Mouse (Mus musculus) mouse trophoblast stem cell (cell line): ENCODE results near the gene Camkk2.

Experiments used
- in situ Hi-C, 2 experiments: fragments of 300-500 bp; cut with MseI, MboI; formaldehyde crosslinking; loops; 2 replicates in 1 of 2; 3 replicates in 1 of 2; pipeline ENCODE4 v1.15.1; 2025

The Camkk2 gene

GRCm38 (mm10) chr5:122736761-122737160 is 42.4 kb downstream of the Camkk2 start:
- in situ Hi-C loops: no loop called here

GRCm38 (mm10) chr5:122735853-122736252 is 43.4 kb downstream of the Camkk2 start:
- in situ Hi-C loops: no loop called here

- in situ Hi-C loops: no loop called here
Observed at GRCm38 (mm10) chr5:122733881-122734280, 45.3 kb downstream of the Camkk2 start.

GRCm38 (mm10) chr5:122731991-122732673 is 47.1 kb downstream of the Camkk2 start:
- in situ Hi-C loops: no loop called here

GRCm38 (mm10) chr5:122731321-122731720 is 47.9 kb downstream of the Camkk2 start:
- in situ Hi-C loops: no loop called here

GRCm38 (mm10) chr5:122730776-122731175 is 48.4 kb downstream of the Camkk2 start:
- in situ Hi-C loops: no loop called here

- in situ Hi-C loops: no loop called here
Observed at GRCm38 (mm10) chr5:122727096-122727495, 52.1 kb downstream of the Camkk2 start.

GRCm38 (mm10) chr5:122726595-122726994 is 52.6 kb downstream of the Camkk2 start:
- in situ Hi-C loops: no loop called here

- in situ Hi-C loops: no loop called here
Observed at GRCm38 (mm10) chr5:122726068-122726467, 53.1 kb downstream of the Camkk2 start.

- in situ Hi-C loops: no loop called here
Observed at GRCm38 (mm10) chr5:122725453-122725852, 53.8 kb downstream of the Camkk2 start.

- in situ Hi-C loops: no loop called here
Observed at GRCm38 (mm10) chr5:122719168-122719567, 60.0 kb downstream of the Camkk2 start.

- in situ Hi-C loops: no loop called here
Observed at GRCm38 (mm10) chr5:122718400-122718799, 60.8 kb downstream of the Camkk2 start.

GRCm38 (mm10) chr5:122716793-122717192 is 62.4 kb downstream of the Camkk2 start:
- in situ Hi-C loops: no loop called here

GRCm38 (mm10) chr5:122715723-122716122 is 63.5 kb downstream of the Camkk2 start:
- in situ Hi-C loops: no loop called here

GRCm38 (mm10) chr5:122708819-122709218 is 70.4 kb downstream of the Camkk2 start:
- in situ Hi-C loops: no loop called here

GRCm38 (mm10) chr5:122707276-122708181 is 71.7 kb downstream of the Camkk2 start, which contains the start of gene P2rx4:
Gene P2rx4 (plus strand): TSS chr5:122707544.
- in situ Hi-C loops: no loop called here

- in situ Hi-C loops: no loop called here
Observed at GRCm38 (mm10) chr5:122706917-122707275, 72.3 kb downstream of the Camkk2 start.

GRCm38 (mm10) chr5:122705174-122705573 is 74.0 kb downstream of the Camkk2 start:
- in situ Hi-C loops: no loop called here

- in situ Hi-C loops: no loop called here
Observed at GRCm38 (mm10) chr5:122704571-122704970, 74.6 kb downstream of the Camkk2 start.

GRCm38 (mm10) chr5:122703574-122703973 is 75.6 kb downstream of the Camkk2 start:
- in situ Hi-C loops: no loop called here

GRCm38 (mm10) chr5:122702156-122702555 is 77.1 kb downstream of the Camkk2 start:
- in situ Hi-C loops: no loop called here

- in situ Hi-C loops: no loop called here
Observed at GRCm38 (mm10) chr5:122700837-122701212, 78.4 kb downstream of the Camkk2 start.
